Mouse (Mus musculus) layer of hippocampus, postnatal 25 days (tissue): ENCODE data around the gene Foxp1. TPM values are rescaled to one million over a fixed set of nuclear protein-coding genes. Genes with fewer than 3 reads are reported as not detected.

Experiments
- DNase-seq, 2 experiments: peaks; one replicate each; pipeline ENCODE4 v3.0.0; 2022; ENCODE audit warnings: mixed read lengths in 2 of 2, low spot score in 1 of 2; ENCODE audit errors: extremely low spot score in 1 of 2
- total RNA-seq, 2 experiments: library from RNA; stranded (reverse); gene quantifications; 2 replicates each; pipeline ENCODE4 v1.2.3; 2021

Gene Foxp1
- total RNA-seq, 2 experiments from 2014 or later, result 85.7 to 92.0 TPM

- peak; percentile 35 to 52 for DNase-seq
Measured at GRCm38 (mm10) chr6:99521641-99522358, 721 bp downstream of the Foxp1 start.

- peak; percentile 25 to 43 for DNase-seq
Measured at GRCm38 (mm10) chr6:99521038-99521640, 1.4 kb downstream of the Foxp1 start.

GRCm38 (mm10) chr6:99520676-99521037 lies 1.9 kb downstream of the Foxp1 start:
- peak in 1 of 2 experiments; percentile 21 for DNase-seq

GRCm38 (mm10) chr6:99519806-99520675 lies 2.5 kb downstream of the Foxp1 start:
- peak; percentile 23 to 24 for DNase-seq

GRCm38 (mm10) chr6:99519052-99519451 lies 3.5 kb downstream of the Foxp1 start:
- DNase-seq, result no peak

- no peak for DNase-seq
Measured at GRCm38 (mm10) chr6:99515667-99516199, 6.8 kb downstream of the Foxp1 start.

GRCm38 (mm10) chr6:99511862-99512261 lies 10.7 kb downstream of the Foxp1 start:
- no peak for DNase-seq

GRCm38 (mm10) chr6:99509189-99509592 lies 13.3 kb downstream of the Foxp1 start:
- DNase-seq, result no peak

- DNase-seq, result no peak
Measured at GRCm38 (mm10) chr6:99506816-99507215, 15.7 kb downstream of the Foxp1 start.

GRCm38 (mm10) chr6:99503741-99504140 lies 18.8 kb downstream of the Foxp1 start:
- DNase-seq, result no peak

- no peak for DNase-seq
Measured at GRCm38 (mm10) chr6:99502727-99503126, 19.8 kb downstream of the Foxp1 start.

GRCm38 (mm10) chr6:99502314-99502713 lies 20.2 kb downstream of the Foxp1 start:
- DNase-seq, result no peak

GRCm38 (mm10) chr6:99500570-99501270 lies 21.8 kb downstream of the Foxp1 start:
- DNase-seq, result no peak

GRCm38 (mm10) chr6:99498082-99498481 lies 24.4 kb downstream of the Foxp1 start:
- no peak for DNase-seq

- no peak for DNase-seq
Measured at GRCm38 (mm10) chr6:99496114-99496513, 26.4 kb downstream of the Foxp1 start.

- no peak for DNase-seq
Measured at GRCm38 (mm10) chr6:99492937-99493336, 29.6 kb downstream of the Foxp1 start.

GRCm38 (mm10) chr6:99491979-99492544 lies 30.5 kb downstream of the Foxp1 start:
- DNase-seq, result no peak

- DNase-seq, result no peak
Measured at GRCm38 (mm10) chr6:99491146-99491545, 31.4 kb downstream of the Foxp1 start.

- no peak for DNase-seq
Measured at GRCm38 (mm10) chr6:99489900-99490648, 32.4 kb downstream of the Foxp1 start.
